Mouse (Mus musculus) embryonic facial prominence, embryonic 11.5 days (tissue): ENCODE data around the gene Sufu. TPM values are rescaled to one million over a fixed set of nuclear protein-coding genes. Genes with fewer than 3 reads are reported as not detected.

Experiments
- ATAC-seq: fragments of 200-750 bp; cut with Nextera tagmentation; replicated peaks from 2 replicates; pipeline ENCODE4 v1.8.0; 2017; ENCODE audit warnings: low read depth; ENCODE audit not compliant: insufficient number of reproducible peaks, low FRiP score, low TSS enrichment
- DNase-seq: peaks from one replicate; pipeline ENCODE4 v3.0.0-alpha.2; 2015; ENCODE audit warnings: low spot score
- H3K27ac ChIP-seq: fragments of 300-500 bp; sonication (generic); replicated peaks from 2 replicates; pipeline ENCODE4 v1.5.1; 2014; ENCODE audit warnings: mild to moderate bottlenecking, low read depth, low read length, control low read depth
- H3K27me3 ChIP-seq: fragments of 300-500 bp; sonication (generic); 2 replicates; pipeline ENCODE4 v1.6.1; 2014; ENCODE audit warnings: mild to moderate bottlenecking, low read length, moderate library complexity, mixed read lengths; ENCODE audit not compliant: control insufficient read depth, insufficient read depth
- H3K36me3 ChIP-seq: fragments of 300-500 bp; sonication (generic); replicated peaks from 2 replicates; pipeline ENCODE4 v1.6.1; 2014; ENCODE audit warnings: low read depth, mild to moderate bottlenecking, low read length, moderate library complexity, mixed read lengths; ENCODE audit not compliant: control insufficient read depth, insufficient read depth
- H3K4me1 ChIP-seq: fragments of 300-500 bp; sonication (generic); 2 replicates; pipeline ENCODE4 v1.6.1; 2014; ENCODE audit warnings: low read length, mixed read lengths; ENCODE audit not compliant: control insufficient read depth, insufficient read depth
- H3K4me2 ChIP-seq: fragments of 300-500 bp; sonication (generic); 2 replicates; pipeline ENCODE4 v1.6.1; 2014; ENCODE audit warnings: low read depth, mild to moderate bottlenecking, control low read depth, low read length, moderate library complexity
- H3K4me3 ChIP-seq: fragments of 300-500 bp; sonication (generic); 2 replicates; pipeline ENCODE4 v1.5.1; 2014; ENCODE audit warnings: low read depth, low read length, control low read depth
- H3K9ac ChIP-seq: fragments of 300-500 bp; sonication (generic); replicated peaks from 2 replicates; pipeline ENCODE4 v1.6.1; 2014; ENCODE audit warnings: mild to moderate bottlenecking, control low read depth, low read length
- H3K9me3 ChIP-seq: fragments of 300-500 bp; sonication (generic); replicated peaks from 2 replicates; pipeline ENCODE4 v1.6.1; 2016; ENCODE audit warnings: mild to moderate bottlenecking, low read length, inconsistent platforms, mixed read lengths; ENCODE audit not compliant: control insufficient read depth
- WGBS: fragments of 180-500 bp; shearing (Covaris S2); extraction: QIAGEN DNeasy Blood & Tissue Kit; methylation state at CpG from one replicate; pipeline ENCODE4 v1.1.7; 2014; 5-methylcytosine and 5-hydroxymethylcytosine counted together
- polyA plus RNA-seq: library from polyadenylated mRNA; unstranded; fragments of >200 nt; fragmentation: Nextera tagmentation; extraction: Ambion mirVana; gene quantifications from 2 replicates; pipeline ENCODE4 v1.2.1, GENCODE M21; 2014

Sufu gene
- polyA plus RNA-seq, 1 experiment from 2014 or later, result 32.7 TPM

DNA sequence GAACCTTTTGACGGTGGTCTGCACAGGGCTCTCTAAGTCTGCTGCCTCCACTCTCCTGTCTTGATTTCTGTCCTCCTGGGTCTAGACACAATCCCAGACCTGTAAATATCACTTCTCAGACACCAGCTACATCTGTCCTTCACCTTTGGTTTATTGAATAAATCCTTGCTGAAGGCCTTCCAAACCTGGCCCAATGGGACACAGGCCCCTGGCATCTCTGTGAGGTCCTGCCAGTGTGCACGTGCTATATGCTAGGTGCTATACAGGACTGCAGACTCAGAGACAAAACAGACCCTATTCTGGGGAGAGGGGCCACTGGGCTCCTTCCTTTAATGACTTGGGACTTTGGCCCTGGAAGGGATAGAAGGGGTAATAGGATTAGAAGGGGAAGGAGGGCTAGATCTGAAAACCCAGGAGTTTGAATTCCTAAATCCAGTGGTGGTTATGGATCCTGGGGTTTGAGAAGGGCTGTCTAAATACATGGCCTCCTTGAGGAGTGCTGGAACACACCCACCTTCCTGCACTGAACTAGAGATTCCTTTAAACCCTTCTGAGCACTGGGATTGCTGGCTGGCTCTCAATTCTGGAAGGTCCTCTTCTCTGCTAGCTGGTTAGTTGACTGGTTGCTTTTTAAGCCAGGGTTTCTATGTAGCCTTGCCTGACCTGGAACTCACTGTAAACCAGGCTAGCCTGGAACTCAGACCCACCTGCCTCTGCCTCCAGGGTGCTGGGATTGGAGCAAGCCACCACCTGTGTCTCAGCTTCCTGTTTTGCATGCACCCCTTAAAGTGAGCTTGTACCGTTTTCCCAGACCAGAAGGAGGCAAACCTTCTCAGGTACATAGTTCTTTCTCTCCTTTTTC, 120.2 kb downstream of the Sufu start:
- no peaks in the 10 kb centered on the region for H3K9me3 ChIP-seq
- H3K4me2 ChIP-seq, result no peak overlapping the region
- no peaks in the 10 kb centered on the region for H3K27me3 ChIP-seq
- H3K36me3 ChIP-seq, result peaks cover 23% of the 10 kb centered on the region
- ATAC-seq, result no peak
- H3K27ac ChIP-seq, result no peak overlapping the region; the same call in 1 of the 2 replicates
- peaks cover 14% of the 10 kb centered on the region for H3K4me1 ChIP-seq
- DNase-seq, result no peak
- no peak overlapping the region for H3K4me3 ChIP-seq
- no peak overlapping the region for H3K9ac ChIP-seq
- WGBS, result 67% methylated on average over 3 of the region's 3 CpGs

DNA sequence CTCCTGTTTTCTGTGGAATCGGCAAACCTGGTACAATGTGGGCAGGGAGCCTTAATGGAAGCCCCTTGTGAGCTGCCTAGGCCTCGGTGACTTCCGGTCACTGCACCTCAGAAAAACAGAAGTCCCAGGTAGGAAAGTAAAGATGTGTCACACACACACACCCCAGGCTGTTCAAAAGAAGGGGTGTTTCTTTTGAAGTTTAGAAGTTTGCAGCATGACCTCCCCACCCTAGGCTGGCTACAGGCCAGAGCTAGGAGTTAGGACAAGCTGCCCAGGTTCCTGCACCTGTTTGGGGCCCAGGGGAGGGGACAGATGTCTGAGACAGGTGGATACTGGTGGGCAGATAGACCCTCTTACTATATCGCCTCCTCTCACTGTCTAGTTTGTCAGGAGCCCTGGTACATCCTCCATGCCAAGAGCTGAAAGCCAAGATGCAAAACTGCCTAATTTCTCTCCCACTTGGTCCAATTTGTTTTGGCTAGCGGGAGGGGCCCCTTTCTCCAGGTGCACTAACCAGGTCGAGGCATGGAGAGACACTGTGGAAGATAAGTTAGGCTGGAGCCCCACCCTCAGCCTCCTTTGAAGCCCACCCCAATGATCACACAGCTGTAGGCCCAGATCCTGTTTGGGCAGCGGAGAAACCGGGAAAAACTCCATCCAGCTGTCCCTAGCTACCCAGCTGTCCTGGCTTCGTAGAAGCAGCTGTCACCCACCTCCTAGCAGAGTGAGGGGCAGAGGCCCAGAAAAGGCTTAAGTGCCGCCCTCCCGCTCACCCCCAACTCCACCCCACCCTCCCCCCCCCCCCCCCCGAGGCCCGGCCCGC, 121.0 kb downstream of the Sufu start:
- 38% methylated on average over 9 of the region's 14 CpGs for WGBS
- Histone ChIP-seq H3K4me2 (peak overlapping the region; percentile 45), H3K36me3 (peaks cover 23% of the 10 kb centered on the region), H3K27ac (peak overlapping the region; percentile 35), H3K4me1 (peaks cover 14% of the 10 kb centered on the region), H3K9me3 (no peaks in the 10 kb centered on the region), H3K9ac (peak overlapping the region; percentile 39; the same call in 1 of the 2 replicates), H3K27me3 (no peaks in the 10 kb centered on the region), H3K4me3 (peak overlapping the region; percentile 10; the same call in 1 of the 2 replicates)
- ATAC-seq (peak; percentile 30), DNase-seq (peak; percentile 59)

DNA sequence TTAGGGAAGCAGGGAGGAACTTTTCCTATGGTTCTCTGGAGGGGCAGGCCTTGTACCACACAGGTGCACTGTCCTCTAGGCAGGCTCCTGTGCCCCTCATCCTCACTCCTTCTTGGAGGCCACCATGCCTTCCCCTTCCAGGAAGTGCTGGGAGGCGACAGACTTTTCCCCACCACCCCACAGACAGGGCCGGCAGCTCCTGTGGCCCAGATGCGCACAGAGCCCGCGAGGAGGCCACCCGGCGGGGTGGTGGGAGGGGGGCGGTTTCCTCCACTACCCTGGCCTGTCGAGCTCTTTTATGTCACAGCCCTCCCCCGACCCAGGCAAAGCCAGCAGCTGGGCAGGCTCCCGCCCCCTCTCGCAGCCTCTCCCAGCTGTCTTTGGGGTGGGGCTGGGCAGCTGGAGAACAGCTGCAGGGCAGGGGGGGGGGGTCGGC, 121.7 kb downstream of the Sufu start:
- Histone ChIP-seq H3K27ac (peak overlapping the region; percentile 35), H3K9me3 (no peaks in the 10 kb centered on the region), H3K4me3 (peak overlapping the region; percentile 10; the same call in 1 of the 2 replicates), H3K4me1 (peaks cover 14% of the 10 kb centered on the region), H3K36me3 (peaks cover 18% of the 10 kb centered on the region), H3K9ac (peak overlapping the region; percentile 39; the same call in 1 of the 2 replicates), H3K4me2 (peak overlapping the region; percentile 45), H3K27me3 (no peaks in the 10 kb centered on the region)
- peak; percentile 72 for DNase-seq
- ATAC-seq, result peak; percentile 47
- WGBS, result 0% methylated on average over 8 of the region's 13 CpGs

DNA sequence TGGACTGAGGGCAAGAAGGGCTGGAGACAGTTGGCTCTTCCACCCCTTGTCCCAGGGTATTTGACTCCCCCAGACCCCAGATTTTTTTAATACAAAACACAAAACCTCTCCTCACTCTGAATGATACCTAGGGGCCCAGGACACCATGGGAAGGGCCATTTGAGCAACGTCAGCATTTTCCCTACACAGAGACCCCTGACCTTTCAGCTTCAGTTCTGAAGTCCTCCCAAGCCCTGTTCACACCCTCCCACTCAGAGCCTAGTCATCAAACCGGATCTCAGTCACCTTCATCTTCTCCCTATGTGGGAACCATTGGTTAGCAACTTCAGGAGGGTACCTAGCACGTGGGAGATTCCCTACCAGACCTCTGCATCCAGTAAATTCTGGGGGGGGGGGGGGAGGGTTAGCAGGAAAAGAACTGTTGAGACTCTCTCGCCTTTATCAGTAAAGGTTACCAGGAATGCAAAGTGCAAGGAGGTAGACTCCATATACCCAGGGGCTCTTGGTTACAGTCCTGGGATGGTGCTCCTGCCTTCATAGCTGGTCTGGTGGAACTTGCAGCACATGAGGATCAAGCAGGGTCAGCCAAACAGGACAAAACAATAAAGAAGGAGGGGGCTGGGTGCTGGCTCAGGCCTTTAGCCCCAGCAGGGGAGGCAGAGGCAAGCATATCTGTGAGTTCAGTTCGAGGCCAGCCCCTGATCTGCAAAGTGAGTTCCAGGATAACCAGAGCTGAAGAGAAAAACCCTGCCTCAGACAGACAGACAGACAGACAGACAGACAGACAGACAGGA, 122.3 kb downstream of the Sufu start:
- WGBS, result 9% methylated on average over 5 of the region's 5 CpGs
- Histone ChIP-seq H3K4me3 (no peak overlapping the region), H3K27me3 (no peaks in the 10 kb centered on the region), H3K4me1 (peaks cover 17% of the 10 kb centered on the region), H3K9ac (no peak overlapping the region), H3K27ac (no peak overlapping the region), H3K36me3 (peaks cover 14% of the 10 kb centered on the region), H3K4me2 (peak overlapping the region; percentile 45), H3K9me3 (no peaks in the 10 kb centered on the region)
- ATAC-seq, result no peak
- no peak for DNase-seq

DNA sequence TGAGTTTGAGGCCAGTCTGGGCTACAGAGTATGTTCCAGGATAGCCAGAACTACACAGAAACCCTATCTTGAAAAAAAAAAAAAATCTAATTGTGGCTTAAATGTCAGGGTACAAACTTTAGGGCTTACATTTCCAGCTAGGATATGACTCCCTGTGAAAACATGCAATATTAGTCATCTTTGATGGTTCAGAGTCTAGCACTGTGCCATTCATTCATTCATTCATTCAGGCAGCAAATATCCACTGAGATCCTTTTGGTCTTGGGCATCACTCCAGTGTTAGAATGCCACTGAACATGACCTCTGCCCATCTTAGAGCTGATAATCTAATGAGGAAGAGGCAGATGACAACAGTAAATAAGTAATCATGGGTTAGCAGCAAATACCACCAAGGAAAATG, 125.0 kb downstream of the Sufu start:
- Histone ChIP-seq H3K4me2 (no peak overlapping the region), H3K9ac (no peak overlapping the region), H3K27ac (no peak overlapping the region), H3K36me3 (no peaks in the 10 kb centered on the region; the same call in 1 of the 2 replicates), H3K4me1 (peaks cover 34% of the 10 kb centered on the region), H3K27me3 (no peaks in the 10 kb centered on the region), H3K9me3 (no peaks in the 10 kb centered on the region), H3K4me3 (no peak overlapping the region)
- DNase-seq (no peak), ATAC-seq (no peak)

DNA sequence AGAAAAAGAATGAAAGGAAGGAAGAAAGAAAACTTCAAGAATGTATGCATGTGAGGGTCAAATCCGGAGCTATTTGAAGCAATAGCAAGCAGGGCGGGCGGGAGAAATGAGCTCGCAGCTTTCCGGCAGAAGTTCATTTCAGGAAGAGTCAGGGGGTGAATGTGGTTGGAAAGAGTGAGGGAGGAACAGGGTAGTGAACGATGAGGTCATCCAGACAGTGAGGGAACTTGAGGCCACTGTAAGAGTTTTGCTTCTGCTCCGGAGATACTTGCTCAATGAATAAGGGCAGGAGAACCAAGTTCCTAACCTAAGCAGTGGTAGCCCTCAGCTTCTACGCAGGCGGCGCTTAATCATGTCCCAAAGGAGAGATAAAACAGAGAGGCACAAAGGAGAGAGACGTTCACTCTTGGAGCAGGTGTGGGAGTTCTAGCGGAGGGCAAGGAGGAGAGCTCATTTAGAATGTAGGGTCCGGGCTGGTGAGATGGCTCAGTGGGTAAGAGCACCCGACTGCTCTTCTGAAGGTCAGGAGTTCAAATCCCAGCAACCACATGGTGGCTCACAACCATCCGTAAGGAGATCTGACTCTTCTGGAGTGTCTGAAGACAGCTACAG, 125.8 kb downstream of the Sufu start:
- ATAC-seq, result no peak
- H3K9me3 ChIP-seq, result no peaks in the 10 kb centered on the region
- DNase-seq, result no peak
- H3K4me3 ChIP-seq, result no peak overlapping the region
- H3K27ac ChIP-seq, result no peak overlapping the region
- no peaks in the 10 kb centered on the region for H3K36me3 ChIP-seq
- no peak overlapping the region for H3K9ac ChIP-seq
- no peak overlapping the region for H3K4me2 ChIP-seq
- H3K27me3 ChIP-seq, result no peaks in the 10 kb centered on the region
- 40% methylated on average over 15 of the region's 15 CpGs for WGBS
- H3K4me1 ChIP-seq, result peaks cover 33% of the 10 kb centered on the region

DNA sequence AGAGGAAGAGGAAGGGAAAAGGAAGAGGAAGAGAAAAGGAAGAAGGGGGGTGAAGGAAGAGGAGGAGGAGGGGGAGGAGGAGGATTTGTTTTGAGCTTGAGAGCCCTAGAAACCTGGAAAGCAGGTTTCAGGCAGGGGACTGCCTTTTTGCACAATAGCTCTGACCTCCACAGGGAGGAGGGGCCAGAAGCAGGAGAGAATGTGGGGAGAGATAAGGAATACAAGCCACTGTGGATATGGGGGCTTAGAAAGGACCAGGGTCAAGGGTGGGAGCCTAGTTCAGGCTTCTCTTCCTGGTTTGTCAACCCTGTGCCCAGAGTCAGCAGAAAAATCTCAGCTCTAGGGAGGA, 126.4 kb downstream of the Sufu start:
- peaks cover 28% of the 10 kb centered on the region for H3K4me1 ChIP-seq
- no peak for DNase-seq

More for the DNA sequence above, 126.4 kb downstream of the Sufu start:
- no peak overlapping the region for H3K4me3 ChIP-seq
- no peaks in the 10 kb centered on the region for H3K36me3 ChIP-seq
- H3K27me3 ChIP-seq, result no peaks in the 10 kb centered on the region
- no peak overlapping the region; the same call in 1 of the 2 replicates for H3K9ac ChIP-seq
- H3K27ac ChIP-seq, result peak overlapping the region; percentile 30; the same call in 1 of the 2 replicates
- H3K9me3 ChIP-seq, result no peaks in the 10 kb centered on the region
- H3K4me2 ChIP-seq, result no peak overlapping the region; the same call in 1 of the 2 replicates
- ATAC-seq, result no peak
